22 mouse cellular contexts compared by ENCODE assay signal in genomic region chr2:49471188-49471587, GRCm38 (mm10). TPM values are rescaled to one million over a fixed set of nuclear protein-coding genes. Genes with fewer than 3 reads are reported as not detected.
A peak's percentile ranks its signal among the peaks of the same experiment; 100 is the strongest.
DNase-seq lines count a peak whose midpoint lies in the region; ATAC-seq and TF ChIP-seq lines count a peak whose summit lies in the region.
"Had no signal": no experiment of that assay in that cellular context is flagged by ENCODE, and none has a peak within 500 bp of the region (broad histone marks: within the 10 kb centered on the region; RNA-seq: fewer than 3 reads in every experiment).

No protein-coding gene starts in this region.

- ATAC-seq in liver, embryonic 11.5 days (replicated peaks; ENCODE audit: low FRiP score) = no peak
- peak; percentile 59; the same call in 1 of the 2 replicates for ATAC-seq in liver, postnatal 0 days
- ATAC-seq: activated CD4-positive, CD25-positive, alpha-beta regulatory T cell, adult 4 months; CD4-positive, CD25-positive, alpha-beta regulatory T cell, adult 4 months; Patski had no signal

- no peaks in the 10 kb centered on the region for H3K27me3 ChIP-seq in liver, adult 2 months (ENCODE audit: control insufficient read depth, insufficient read depth, low read length)
- H3K27me3 ChIP-seq in liver, embryonic 11.5 days (replicated peaks; ENCODE audit: control insufficient read depth, insufficient read depth, low read length) = no peaks in the 10 kb centered on the region
- no peaks in the 10 kb centered on the region for H3K27me3 ChIP-seq in liver, postnatal 0 days (ENCODE audit: insufficient read depth, low read length)
- H3K27me3 ChIP-seq in ES-Bruce4 (ENCODE audit: control insufficient read depth, insufficient read depth, low read length, poor library complexity, severe bottlenecking) = no peaks in the 10 kb centered on the region
- no peaks in the 10 kb centered on the region for H3K27me3 ChIP-seq in embryonic facial prominence, embryonic 10.5 days (replicated peaks; ENCODE audit: low read depth, poor library complexity, severe bottlenecking)
- H3K27me3 ChIP-seq: CH12.LX, Patski had no signal

- H3K9ac ChIP-seq in liver, adult 2 months (ENCODE audit: low read depth, low read length) = no peak overlapping the region
- no peak overlapping the region for H3K9ac ChIP-seq in liver, embryonic 11.5 days (ENCODE audit: low read depth, low read length)
- H3K9ac ChIP-seq in liver, postnatal 0 days (replicated peaks) = no peak overlapping the region
- no peak overlapping the region for H3K9ac ChIP-seq in ES-Bruce4 (ENCODE audit: low read depth, poor library complexity, severe bottlenecking)

- peaks cover 17% of the 10 kb centered on the region; the same call in 1 of the 2 replicates for H3K79me2 ChIP-seq in liver, adult 2 months (ENCODE audit: control insufficient read depth, insufficient read depth, low read length)

- WGBS in liver, adult 2 months = 34% methylated on average over 3 of the region's 3 CpGs
- 89% methylated on average over 3 of the region's 3 CpGs for WGBS in liver, embryonic 11.5 days
- WGBS in liver, postnatal 0 days (ENCODE audit: insufficient replicate concordance) = 78% methylated on average over 3 of the region's 3 CpGs
- 87% methylated on average over 3 of the region's 3 CpGs for WGBS in embryonic facial prominence, embryonic 10.5 days

- H3K4me1 ChIP-seq in liver, adult 2 months (ENCODE audit: control insufficient read depth, insufficient read depth, low read length) = peaks cover 7% of the 10 kb centered on the region
- H3K4me1 ChIP-seq in liver, embryonic 11.5 days (replicated peaks; ENCODE audit: control insufficient read depth, insufficient read depth, low read length) = peaks cover 5% of the 10 kb centered on the region
- H3K4me1 ChIP-seq in liver, postnatal 0 days (ENCODE audit: insufficient read depth) = peaks cover 12% of the 10 kb centered on the region; the same call in 1 of the 2 replicates
- peaks cover 4% of the 10 kb centered on the region for H3K4me1 ChIP-seq in ES-Bruce4 (ENCODE audit: control insufficient read depth, insufficient read depth, low read length)
- H3K4me1 ChIP-seq in embryonic facial prominence, embryonic 10.5 days = no peaks in the 10 kb centered on the region

- no peak for TF ChIP-seq EP300 in liver, postnatal 0 days (IDR thresholded peaks at IDR 0.05; ENCODE audit: low read depth)
- no peak for TF ChIP-seq EP300 in ES-Bruce4 (IDR thresholded peaks at IDR 0.05; ENCODE audit: insufficient read depth, low read depth, low read length)

- no peak overlapping the region for H3K4me3 ChIP-seq in liver, adult 2 months (ENCODE audit: insufficient read depth, low read depth, low read length)
- H3K4me3 ChIP-seq in liver, embryonic 11.5 days (ENCODE audit: low read depth, low read length) = no peak overlapping the region
- no peak overlapping the region for H3K4me3 ChIP-seq in liver, postnatal 0 days (ENCODE audit: low read depth, low read length)
- H3K4me3 ChIP-seq in ES-Bruce4 (ENCODE audit: low read depth, low read length) = no peak overlapping the region
- H3K4me3 ChIP-seq in embryonic facial prominence, embryonic 10.5 days = no peak overlapping the region

- TF ChIP-seq POLR2A in liver, adult 2 months (IDR thresholded peaks at IDR 0.05; ENCODE audit: extremely low read depth, insufficient read depth, low read length) = no peak
- no peak for TF ChIP-seq POLR2A in ES-Bruce4 (IDR thresholded peaks at IDR 0.05; ENCODE audit: insufficient read depth, low read length)

- H3K4me2 ChIP-seq in liver, embryonic 11.5 days = no peak overlapping the region
- no peak overlapping the region for H3K4me2 ChIP-seq in liver, postnatal 0 days (ENCODE audit: low read depth, low read length)

- H3K9me3 ChIP-seq in liver, embryonic 11.5 days (ENCODE audit: control insufficient read depth, low read length) = no peaks in the 10 kb centered on the region
- H3K9me3 ChIP-seq in liver, postnatal 0 days (ENCODE audit: low read length) = no peaks in the 10 kb centered on the region
- H3K9me3 ChIP-seq in ES-Bruce4 (replicated peaks; ENCODE audit: control insufficient read depth, insufficient read depth, low read length, poor library complexity, severe bottlenecking) = no peaks in the 10 kb centered on the region
- no peaks in the 10 kb centered on the region for H3K9me3 ChIP-seq in embryonic facial prominence, embryonic 10.5 days
- H3K9me3 ChIP-seq: G1E had no signal

- peak; percentile 58 for DNase-seq in liver, adult 2 months (ENCODE audit: extremely low read depth, low read depth, low spot score)
- no peak for DNase-seq in liver, embryonic 11.5 days (ENCODE audit: low spot score)
- DNase-seq in liver, postnatal 0 days = no peak
- no peak for DNase-seq in liver
- no peak for DNase-seq in embryonic facial prominence, embryonic 10.5 days (ENCODE audit: low spot score)
- DNase-seq: adrenal gland, adult 2 months; adrenal gland, adult 8-10 months; adrenal gland, postnatal 10 days; adrenal gland, postnatal 14 days; adrenal gland, postnatal 25 days; adrenal gland, postnatal 36 days; B cell, adult 2 months; cerebellum, adult 11 months; cerebellum, adult 11-12 months; cerebellum, adult 18-20 months; cerebellum, adult 2 months had no signal

- H3K36me3 ChIP-seq in liver, adult 2 months (ENCODE audit: control insufficient read depth, insufficient read depth, low read length) = no peaks in the 10 kb centered on the region
- H3K36me3 ChIP-seq in liver, embryonic 11.5 days (ENCODE audit: control insufficient read depth, insufficient read depth, low read length) = no peaks in the 10 kb centered on the region
- no peaks in the 10 kb centered on the region for H3K36me3 ChIP-seq in liver, postnatal 0 days (replicated peaks; ENCODE audit: insufficient read depth, low read length)
- H3K36me3 ChIP-seq in ES-Bruce4 (ENCODE audit: control insufficient read depth, insufficient read depth, low read length, poor library complexity, severe bottlenecking) = no peaks in the 10 kb centered on the region
- 0 out of 2 replicates have a peak, but pooled peaks cover 3% of the 10 kb centered on the region for H3K36me3 ChIP-seq in embryonic facial prominence, embryonic 10.5 days (replicated peaks)

- H3K27ac ChIP-seq in liver, adult 2 months (replicated peaks; ENCODE audit: insufficient read depth, low read depth, low read length) = no peak overlapping the region
- H3K27ac ChIP-seq in liver, embryonic 11.5 days (ENCODE audit: low read depth, low read length) = no peak overlapping the region
- H3K27ac ChIP-seq in liver, postnatal 0 days (ENCODE audit: low read depth) = no peak overlapping the region
- H3K27ac ChIP-seq in ES-Bruce4 (ENCODE audit: insufficient read depth, low read length) = 0 out of 2 replicates have a peak overlapping the region, but pooled peaks have one; percentile 19
- no peak overlapping the region for H3K27ac ChIP-seq in embryonic facial prominence, embryonic 10.5 days (replicated peaks)

- TF ChIP-seq CTCF in liver, adult 2 months (IDR thresholded peaks at IDR 0.05; ENCODE audit: low read depth, low read length) = no peak
- no peak for TF ChIP-seq CTCF in liver, postnatal 0 days (IDR thresholded peaks at IDR 0.05; ENCODE audit: low read depth)
- TF ChIP-seq CTCF in ES-Bruce4 (IDR thresholded peaks at IDR 0.05; ENCODE audit: low read depth, low read length) = no peak

RNA-seq across cellular contexts. Expression of gene Epc2, which starts 19.9 kb away (rescaled TPM):
- total RNA-seq in liver, adult 2 months (2014; rRNA removed) = 11.8 and 14.1 TPM in 2 replicates
- polyA plus RNA-seq in liver, adult 2 months (2012; rRNA removed) = 2.4 and 2.5 TPM in 2 replicates
- 4.3 and 6.0 TPM in 2 replicates for polyA plus RNA-seq in liver, embryonic 11.5 days (2014; fragmentation: Nextera tagmentation; extraction: Ambion mirVana)
- polyA plus RNA-seq in liver, postnatal 0 days (2015; fragmentation: Nextera tagmentation; extraction: Ambion mirVana) = 1.6 and 1.9 TPM in 2 replicates
- 27.5 and 38.8 TPM in 2 replicates for polyA plus RNA-seq in ES-Bruce4 (2011; ENCODE audit: insufficient read depth, insufficient read length, low read depth, missing spikeins)
- polyA plus RNA-seq in embryonic facial prominence, embryonic 10.5 days (2016; fragmentation: Nextera tagmentation; extraction: Ambion mirVana) = 7.3 and 8.0 TPM in 2 replicates
